Mouse (Mus musculus) forebrain, embryonic 13.5 days (tissue): ENCODE measurements at regions not wholly inside any gene's neighbourhood (a gene's known extent, or its start where the extent isn't known, plus 50 kb on each side); places are given as distances from the start of the nearest gene placed in this dataset.

Experiments used
- ATAC-seq: fragments of 200-750 bp; cut with Nextera tagmentation; 2 replicates; pipeline ENCODE4 v1.8.0; 2017
- H3K27ac ChIP-seq: fragments of 300-500 bp; sonication (generic); 2 replicates; pipeline ENCODE4 v1.5.1; 2015; ENCODE audit warnings: inconsistent platforms, mild to moderate bottlenecking, moderate library complexity
- H3K27me3 ChIP-seq: fragments of 300-500 bp; sonication (generic); 2 replicates; pipeline ENCODE4 v1.6.1; 2015; ENCODE audit warnings: mild to moderate bottlenecking, inconsistent platforms
- H3K36me3 ChIP-seq: fragments of 300-500 bp; sonication (generic); 2 replicates; pipeline ENCODE4 v1.6.1; 2015; ENCODE audit warnings: mild to moderate bottlenecking, inconsistent platforms; ENCODE audit not compliant: poor library complexity, severe bottlenecking
- H3K4me1 ChIP-seq: fragments of 300-500 bp; sonication (generic); 2 replicates; pipeline ENCODE4 v1.6.1; 2015; ENCODE audit warnings: inconsistent platforms
- H3K4me2 ChIP-seq: fragments of 300-500 bp; sonication (generic); 2 replicates; pipeline ENCODE4 v1.6.1; 2015; ENCODE audit warnings: inconsistent platforms, mild to moderate bottlenecking, moderate library complexity
- H3K4me3 ChIP-seq: fragments of 300-500 bp; sonication (generic); 2 replicates; pipeline ENCODE4 v1.5.1; 2015; ENCODE audit warnings: mild to moderate bottlenecking, inconsistent platforms
- H3K9ac ChIP-seq: fragments of 300-500 bp; sonication (generic); 2 replicates; pipeline ENCODE4 v1.6.1; 2015; ENCODE audit warnings: mild to moderate bottlenecking, inconsistent platforms
- H3K9me3 ChIP-seq: fragments of 300-500 bp; sonication (generic); replicated peaks from 2 replicates; pipeline ENCODE4 v1.6.1; 2016; ENCODE audit warnings: inconsistent platforms
- WGBS: fragments of 180-500 bp; shearing (Covaris S2); methylation state at CpG from one replicate; pipeline ENCODE4 v1.1.7; 2015; 5-methylcytosine and 5-hydroxymethylcytosine counted together

DNA sequence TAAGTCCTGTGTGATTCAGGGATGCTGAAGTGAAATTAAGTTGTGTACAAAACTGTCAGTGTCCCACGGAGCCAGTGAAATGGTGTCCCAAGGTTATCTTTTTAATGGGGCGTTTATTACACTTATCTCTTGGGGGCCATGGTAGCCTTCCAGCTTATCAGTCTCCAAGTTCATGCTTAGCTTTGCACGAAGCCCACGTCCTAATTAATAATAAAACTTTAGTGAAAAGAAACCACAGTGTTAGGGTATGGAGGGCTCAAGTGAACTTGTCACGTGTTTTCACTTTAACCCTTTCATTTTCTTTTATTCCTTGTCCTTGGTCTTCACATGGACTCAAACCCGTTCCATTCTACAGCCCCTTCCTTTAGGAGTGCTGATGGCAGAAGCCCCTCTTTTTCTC is 105.9 kb downstream of the Fam76b start:
- Histone ChIP-seq H3K4me1 (0 out of 2 replicates have a peak, but pooled peaks cover 4% of the 10 kb centered on the region), H3K36me3 (no peaks in the 10 kb centered on the region), H3K4me3 (no peak overlapping the region), H3K9me3 (peaks cover 4% of the 10 kb centered on the region; the same call in 1 of the 2 replicates), H3K9ac (no peak overlapping the region), H3K27ac (no peak overlapping the region), H3K27me3 (no peaks in the 10 kb centered on the region), H3K4me2 (no peak overlapping the region)
- ATAC-seq = no peak
- WGBS = 68% methylated on average over 6 of the region's 6 CpGs

DNA sequence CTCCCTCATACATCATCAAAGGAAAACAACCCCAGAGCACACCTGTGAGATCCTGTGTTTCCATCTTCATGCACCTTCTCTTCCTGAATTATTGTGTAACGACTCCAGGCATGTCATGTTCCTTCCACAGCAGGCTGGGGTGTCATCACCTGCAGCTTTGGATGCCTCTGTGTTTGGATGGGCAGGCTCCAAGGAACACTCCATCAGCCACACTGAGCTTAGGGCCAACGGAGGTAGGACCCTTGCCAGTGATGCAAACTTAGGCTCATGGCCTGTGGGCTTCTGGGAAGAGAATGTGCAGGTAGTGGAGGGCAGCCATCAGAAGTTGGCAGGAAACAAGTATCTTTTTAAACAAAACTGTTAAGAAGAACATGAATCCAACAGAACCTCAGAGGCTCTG is 109.8 kb downstream of the Fam76b start:
- Histone ChIP-seq H3K9me3 (no peaks in the 10 kb centered on the region), H3K4me1 (0 out of 2 replicates have a peak, but pooled peaks cover 2% of the 10 kb centered on the region), H3K27me3 (no peaks in the 10 kb centered on the region), H3K9ac (no peak overlapping the region), H3K4me2 (no peak overlapping the region), H3K4me3 (no peak overlapping the region), H3K36me3 (no peaks in the 10 kb centered on the region), H3K27ac (no peak overlapping the region)
- ATAC-seq = no peak
- WGBS = 84% methylated on average over 2 of the region's 2 CpGs

DNA sequence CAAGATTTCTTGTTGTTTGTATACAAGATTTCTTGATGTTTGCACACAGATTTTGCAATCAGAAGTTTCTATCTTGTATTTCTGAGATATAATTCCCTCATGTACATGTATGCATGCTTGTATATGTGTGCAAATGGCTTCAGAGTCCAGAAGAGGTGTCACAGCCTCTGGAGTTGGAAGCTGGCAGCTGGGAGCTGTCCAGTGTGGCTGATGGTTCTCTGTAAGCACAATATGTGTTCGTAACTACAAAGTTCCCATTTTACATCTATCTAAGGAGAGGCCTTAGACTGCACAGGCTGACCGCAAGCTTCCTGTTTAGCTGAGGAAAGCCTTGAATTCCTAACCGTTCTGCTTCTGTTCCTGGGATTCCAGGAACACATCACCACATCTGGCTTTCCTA is 119.0 kb downstream of the Fam76b start:
- H3K36me3 ChIP-seq = no peaks in the 10 kb centered on the region
- H3K4me1 ChIP-seq = no peaks in the 10 kb centered on the region
- H3K9me3 ChIP-seq = no peaks in the 10 kb centered on the region
- no peak for ATAC-seq
- H3K9ac ChIP-seq = no peak overlapping the region
- WGBS = 88% methylated on average over 3 of the region's 3 CpGs
- H3K27me3 ChIP-seq = no peaks in the 10 kb centered on the region
- H3K4me3 ChIP-seq = no peak overlapping the region
- H3K4me2 ChIP-seq = no peak overlapping the region
- no peak overlapping the region for H3K27ac ChIP-seq

DNA sequence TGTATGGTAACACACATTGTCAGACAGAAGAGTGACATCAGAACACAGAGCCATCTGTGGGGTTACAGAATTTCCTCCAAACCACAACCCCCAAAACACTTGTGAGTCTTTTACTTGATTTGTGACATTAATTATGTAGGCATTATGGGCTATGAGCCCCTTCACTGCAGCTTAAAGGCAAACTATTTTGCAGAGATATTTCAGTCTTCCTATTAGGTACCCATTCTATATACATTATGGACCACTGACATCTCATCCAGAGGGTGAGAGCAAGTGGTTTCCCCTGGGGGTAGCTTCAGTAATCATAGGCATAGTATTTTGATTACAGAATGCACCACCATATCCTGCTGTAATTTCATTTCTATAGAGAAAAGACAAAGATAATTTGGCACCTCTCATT is 124.6 kb downstream of the Fam76b start:
- Histone ChIP-seq H3K4me3 (no peak overlapping the region), H3K4me2 (no peak overlapping the region), H3K27ac (no peak overlapping the region), H3K36me3 (no peaks in the 10 kb centered on the region), H3K9me3 (no peaks in the 10 kb centered on the region), H3K27me3 (no peaks in the 10 kb centered on the region), H3K9ac (no peak overlapping the region), H3K4me1 (no peaks in the 10 kb centered on the region)
- no peak for ATAC-seq

DNA sequence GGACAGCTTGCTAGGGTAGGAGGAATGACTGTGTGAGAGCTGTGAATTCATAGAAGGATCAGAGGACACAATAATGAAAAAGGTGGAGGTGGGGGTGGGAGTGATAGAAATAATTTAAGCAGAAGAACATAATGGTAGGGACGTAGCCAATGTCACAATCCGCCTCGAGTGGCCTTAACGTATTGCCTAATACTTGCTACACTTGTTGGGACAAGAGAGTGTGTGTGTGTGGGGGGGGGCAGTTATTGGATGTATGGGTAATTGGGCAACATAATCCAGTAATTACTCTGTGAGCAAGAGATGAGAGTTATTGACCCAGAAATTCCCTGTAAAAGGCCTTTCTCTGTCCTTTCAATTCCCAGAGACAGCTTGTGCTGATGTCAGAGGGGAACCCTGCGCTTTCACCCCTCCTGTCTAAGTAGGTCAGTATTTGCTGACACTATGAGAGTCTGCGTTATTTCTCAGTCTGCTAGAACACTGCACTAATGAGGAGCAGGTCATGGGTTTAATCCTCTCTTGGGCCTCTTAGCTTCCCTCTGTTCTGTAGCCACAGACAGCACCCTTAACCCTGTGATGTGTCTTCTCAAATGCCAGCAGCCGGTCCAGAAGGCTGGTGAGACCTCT is 135.7 kb downstream of the Fam76b start:
- no peak overlapping the region for H3K4me3 ChIP-seq
- H3K27ac ChIP-seq = no peak overlapping the region
- no peak overlapping the region for H3K4me2 ChIP-seq
- no peak overlapping the region for H3K9ac ChIP-seq
- 11% methylated on average over 7 of the region's 7 CpGs for WGBS
- no peaks in the 10 kb centered on the region for H3K27me3 ChIP-seq
- H3K36me3 ChIP-seq = no peaks in the 10 kb centered on the region
- H3K9me3 ChIP-seq = no peaks in the 10 kb centered on the region
- H3K4me1 ChIP-seq = peaks cover 20% of the 10 kb centered on the region
- peak; percentile 41; the same call in 1 of the 2 replicates for ATAC-seq

DNA sequence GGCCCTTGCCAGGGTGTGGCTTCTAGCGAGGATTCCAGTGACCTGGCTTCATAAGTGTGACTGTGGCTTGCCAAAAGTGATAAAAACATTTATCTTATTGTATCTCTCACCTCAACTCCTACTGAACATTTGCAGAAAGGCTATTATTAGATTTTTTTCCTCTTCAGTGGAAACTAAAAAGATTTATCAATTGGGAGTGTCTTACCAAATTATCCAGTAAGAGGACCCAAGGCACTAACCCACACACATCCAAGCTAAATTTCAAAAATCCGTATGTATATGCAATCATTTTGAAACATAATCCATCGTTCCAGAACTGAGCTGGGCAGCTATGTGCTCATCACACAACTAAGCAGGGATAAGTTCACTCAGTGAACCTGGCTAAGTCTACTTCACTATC is 136.3 kb downstream of the Fam76b start:
- Histone ChIP-seq H3K4me3 (no peak overlapping the region), H3K9me3 (no peaks in the 10 kb centered on the region), H3K27ac (no peak overlapping the region), H3K27me3 (no peaks in the 10 kb centered on the region), H3K4me2 (no peak overlapping the region), H3K9ac (no peak overlapping the region), H3K4me1 (peaks cover 20% of the 10 kb centered on the region), H3K36me3 (no peaks in the 10 kb centered on the region)
- 74% methylated on average over 3 of the region's 3 CpGs for WGBS
- ATAC-seq = no peak

DNA sequence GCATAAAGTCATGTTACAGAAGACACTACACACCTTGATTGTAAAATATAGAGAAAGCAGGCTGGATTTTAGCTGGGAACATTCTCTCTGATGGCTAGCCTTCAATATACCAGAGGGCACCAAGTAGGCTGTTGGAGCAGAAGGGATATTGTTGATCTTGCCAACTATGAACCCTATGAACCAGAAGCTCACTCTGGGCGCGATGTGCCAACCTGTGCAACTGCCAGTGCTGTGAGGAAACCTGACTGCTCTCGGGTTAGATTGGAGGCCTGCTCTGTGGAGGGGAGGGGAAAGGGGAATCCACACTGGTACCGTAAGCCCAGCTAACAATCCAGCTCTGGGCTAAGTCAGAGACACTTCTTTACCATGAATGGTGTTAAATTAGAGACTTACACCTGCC is 136.7 kb downstream of the Fam76b start:
- WGBS = 59% methylated on average over 4 of the region's 4 CpGs
- Histone ChIP-seq H3K9ac (no peak overlapping the region), H3K36me3 (no peaks in the 10 kb centered on the region), H3K27me3 (no peaks in the 10 kb centered on the region), H3K4me2 (no peak overlapping the region), H3K27ac (no peak overlapping the region), H3K9me3 (no peaks in the 10 kb centered on the region), H3K4me1 (peaks cover 20% of the 10 kb centered on the region), H3K4me3 (no peak overlapping the region)
- ATAC-seq = no peak

DNA sequence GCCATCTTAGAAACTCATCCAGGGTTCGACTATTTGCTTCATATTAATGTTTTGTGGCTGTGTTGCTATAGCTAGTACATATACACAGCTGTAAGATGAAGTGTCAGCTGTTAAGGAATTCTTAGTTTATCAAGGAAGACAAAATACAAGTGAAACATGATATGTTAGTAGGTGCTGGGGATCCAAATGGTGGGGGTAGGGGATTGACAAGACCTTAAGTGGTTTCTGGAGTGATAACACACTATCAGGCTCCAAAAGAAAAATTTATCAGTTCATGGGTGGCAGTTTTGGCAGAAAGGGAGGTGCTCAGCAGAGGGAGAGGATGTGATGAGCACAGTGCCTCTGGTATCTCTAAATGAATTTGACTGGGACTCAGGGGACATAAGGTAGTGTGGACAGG is 138.7 kb downstream of the Fam76b start:
- H3K27ac ChIP-seq = no peak overlapping the region
- H3K36me3 ChIP-seq = no peaks in the 10 kb centered on the region
- H3K4me3 ChIP-seq = no peak overlapping the region
- no peaks in the 10 kb centered on the region for H3K27me3 ChIP-seq
- 82% methylated on average over 1 of the region's 1 CpGs for WGBS
- no peak for ATAC-seq
- H3K9me3 ChIP-seq = no peaks in the 10 kb centered on the region
- H3K4me2 ChIP-seq = no peak overlapping the region
- peaks cover 20% of the 10 kb centered on the region for H3K4me1 ChIP-seq
- no peak overlapping the region for H3K9ac ChIP-seq

DNA sequence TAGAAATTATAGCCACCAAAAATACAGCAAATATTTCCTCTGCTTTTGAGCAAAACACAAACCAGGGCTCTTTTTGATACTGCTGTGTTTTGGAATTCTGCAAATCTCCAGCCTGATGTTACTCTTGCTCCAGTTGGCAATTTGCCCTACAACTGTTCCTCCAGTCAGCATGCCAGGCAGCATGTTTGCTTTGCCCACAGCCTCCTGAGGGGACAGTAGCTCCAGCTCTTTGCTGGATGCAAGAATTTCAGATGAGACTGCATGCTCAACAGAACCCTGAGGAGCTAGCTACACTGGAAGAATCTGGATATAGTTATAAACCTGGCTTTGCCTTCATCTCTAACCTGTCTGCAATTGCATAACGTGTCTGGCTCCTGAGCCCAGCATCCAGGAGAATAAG is 141.7 kb downstream of the Fam76b start:
- no peak overlapping the region for H3K4me3 ChIP-seq
- no peaks in the 10 kb centered on the region for H3K36me3 ChIP-seq
- no peak for ATAC-seq
- H3K27me3 ChIP-seq = no peaks in the 10 kb centered on the region
- WGBS = 81% methylated on average over 1 of the region's 1 CpGs
- peaks cover 9% of the 10 kb centered on the region; the same call in 1 of the 2 replicates for H3K4me1 ChIP-seq
- H3K9me3 ChIP-seq = no peaks in the 10 kb centered on the region
- no peak overlapping the region for H3K27ac ChIP-seq
- no peak overlapping the region for H3K4me2 ChIP-seq
- no peak overlapping the region for H3K9ac ChIP-seq

DNA sequence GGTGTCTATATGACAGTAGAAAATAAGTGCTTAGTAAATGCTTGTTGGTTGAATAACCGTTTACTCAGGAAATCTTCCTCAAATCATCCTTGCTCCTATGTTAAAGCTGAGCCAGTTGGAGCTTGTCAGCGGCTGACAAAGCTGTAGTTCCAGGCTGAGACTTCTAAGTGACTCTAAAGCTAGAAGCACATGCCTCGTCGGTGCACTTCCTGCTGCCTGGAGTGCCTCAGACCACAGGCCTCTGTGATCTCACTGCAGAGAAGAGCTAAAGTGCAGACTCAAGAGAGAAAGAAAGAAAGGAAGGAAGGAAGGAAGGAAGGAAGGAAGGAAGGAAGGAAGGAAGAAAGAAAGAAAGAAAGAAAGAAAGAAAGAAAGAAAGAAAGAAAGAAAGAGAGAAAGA is 146.1 kb downstream of the Fam76b start:
- H3K4me1 ChIP-seq = no peaks in the 10 kb centered on the region
- WGBS = 74% methylated on average over 4 of the region's 4 CpGs
- H3K4me3 ChIP-seq = no peak overlapping the region
- H3K9me3 ChIP-seq = no peaks in the 10 kb centered on the region
- ATAC-seq = no peak
- H3K9ac ChIP-seq = no peak overlapping the region
- no peaks in the 10 kb centered on the region for H3K36me3 ChIP-seq
- H3K4me2 ChIP-seq = no peak overlapping the region
- H3K27me3 ChIP-seq = no peaks in the 10 kb centered on the region
- no peak overlapping the region for H3K27ac ChIP-seq

DNA sequence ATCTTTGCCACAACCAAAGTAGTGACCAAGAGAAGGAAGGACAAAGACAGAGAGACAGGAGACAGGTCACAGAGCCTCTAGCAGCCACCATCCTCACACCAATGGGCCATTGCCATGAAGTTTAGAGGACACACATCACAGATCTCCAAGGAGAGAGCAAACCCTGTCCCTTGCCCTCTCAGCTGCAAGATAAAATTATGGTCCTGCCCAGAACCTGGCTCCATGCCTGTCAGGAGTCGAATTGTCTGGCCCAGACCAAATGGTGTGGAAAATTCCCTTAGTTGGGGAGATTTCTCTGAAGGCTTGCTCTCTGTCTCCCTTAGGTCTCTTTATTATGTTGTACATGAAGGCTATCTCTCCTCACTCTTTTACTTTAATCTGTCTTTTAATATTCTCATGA is 147.4 kb downstream of the Fam76b start:
- Histone ChIP-seq H3K36me3 (no peaks in the 10 kb centered on the region), H3K27me3 (no peaks in the 10 kb centered on the region), H3K4me3 (no peak overlapping the region), H3K9me3 (no peaks in the 10 kb centered on the region), H3K4me2 (no peak overlapping the region), H3K4me1 (no peaks in the 10 kb centered on the region), H3K27ac (no peak overlapping the region), H3K9ac (no peak overlapping the region)
- 82% methylated on average over 1 of the region's 1 CpGs for WGBS
- no peak for ATAC-seq

DNA sequence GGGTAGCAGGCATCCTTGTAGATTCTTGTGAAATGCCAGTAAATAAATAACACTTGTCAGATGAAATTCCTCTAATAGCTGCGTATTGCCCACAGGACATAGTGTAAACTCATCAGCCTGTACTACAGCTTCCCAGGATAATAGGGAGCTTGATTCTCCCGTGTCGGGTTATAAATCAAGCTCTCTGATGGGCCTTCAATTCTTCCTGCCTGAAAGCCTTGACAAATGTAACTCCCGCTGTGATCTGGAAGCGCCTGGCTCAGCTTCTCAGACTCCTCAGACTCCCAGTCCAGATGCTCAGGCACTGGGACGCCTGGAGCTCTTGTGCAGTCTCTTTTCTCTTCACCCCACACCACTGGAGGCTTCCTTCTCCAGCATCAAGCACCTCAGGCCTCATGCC is 151.3 kb downstream of the Fam76b start:
- H3K36me3 ChIP-seq = no peaks in the 10 kb centered on the region
- no peaks in the 10 kb centered on the region for H3K9me3 ChIP-seq
- no peak overlapping the region for H3K9ac ChIP-seq
- no peak overlapping the region for H3K4me3 ChIP-seq
- no peak for ATAC-seq
- WGBS = 64% methylated on average over 6 of the region's 6 CpGs
- no peak overlapping the region for H3K4me2 ChIP-seq
- no peaks in the 10 kb centered on the region for H3K27me3 ChIP-seq
- no peaks in the 10 kb centered on the region for H3K4me1 ChIP-seq
- no peak overlapping the region for H3K27ac ChIP-seq

DNA sequence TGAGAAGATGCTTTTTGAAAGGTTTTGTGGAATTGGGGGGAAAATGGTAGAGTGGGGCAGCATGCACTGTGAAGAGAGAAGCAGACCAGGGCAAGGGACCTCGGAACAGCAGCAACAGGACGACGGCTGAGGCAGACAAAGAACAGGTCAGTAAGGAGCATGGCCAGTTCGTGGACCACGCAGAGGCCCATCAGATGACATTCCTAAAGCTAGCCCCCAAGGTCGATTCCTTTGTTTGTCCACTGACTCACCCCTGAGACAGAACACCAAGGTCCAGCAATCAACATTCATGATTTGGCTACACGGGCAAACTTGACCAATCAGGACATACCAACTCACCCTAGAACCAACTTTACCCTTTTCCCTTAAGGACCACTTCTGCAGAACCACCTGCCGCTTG is 160.0 kb downstream of the Fam76b start:
- Histone ChIP-seq H3K27me3 (no peaks in the 10 kb centered on the region), H3K4me1 (no peaks in the 10 kb centered on the region), H3K36me3 (no peaks in the 10 kb centered on the region), H3K4me2 (no peak overlapping the region), H3K27ac (no peak overlapping the region), H3K9me3 (no peaks in the 10 kb centered on the region), H3K9ac (no peak overlapping the region), H3K4me3 (no peak overlapping the region)
- no peak for ATAC-seq
- WGBS = 89% methylated on average over 8 of the region's 8 CpGs
